In the genomic region with DNA sequence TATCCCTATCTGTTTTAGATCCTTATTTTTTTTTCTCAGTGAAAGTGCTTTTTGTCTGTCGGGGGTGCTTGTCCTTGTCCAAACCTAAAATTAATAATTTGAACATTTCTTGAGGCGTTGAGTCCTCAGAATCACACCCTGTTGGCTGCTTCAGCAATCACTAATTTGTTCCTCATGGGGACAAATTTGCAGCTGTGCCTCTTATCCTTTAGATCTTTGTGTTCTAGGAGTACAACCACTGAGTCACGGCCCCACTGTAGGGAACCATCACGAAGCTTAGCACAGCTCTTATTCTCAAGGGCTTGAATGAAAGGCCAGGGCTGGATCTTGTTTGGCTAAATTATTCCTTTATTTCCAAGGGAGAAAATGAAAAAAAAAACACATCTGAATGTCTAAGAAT, we compare ENCODE assay signal across 10 mouse cellular contexts.
"Had no signal": no experiment of that assay in that cellular context is flagged by ENCODE, and none has a peak within 500 bp of the region (broad histone marks: within the 10 kb centered on the region; RNA-seq: fewer than 3 reads in every experiment).

No protein-coding gene starts in this region.

- H3K27ac ChIP-seq: kidney, embryonic 15.5 days; limb, embryonic 13.5 days; liver, embryonic 14.5 days; midbrain, embryonic 12.5 days; neural tube, embryonic 15.5 days; stomach, embryonic 15.5 days had no signal

- H3K27me3 ChIP-seq: kidney, embryonic 15.5 days; limb, embryonic 13.5 days; midbrain, embryonic 12.5 days; neural tube, embryonic 15.5 days; stomach, embryonic 15.5 days had no signal

- H3K4me2 ChIP-seq: kidney, embryonic 15.5 days; limb, embryonic 13.5 days; midbrain, embryonic 12.5 days; neural tube, embryonic 15.5 days; stomach, embryonic 15.5 days had no signal

- DNase-seq: kidney, postnatal 14 days; lung, adult 18-20 months; right cerebral cortex, postnatal 4 days; thymus, postnatal 36 days had no signal

- H3K9ac ChIP-seq: kidney, embryonic 15.5 days; limb, embryonic 13.5 days; liver, embryonic 14.5 days; midbrain, embryonic 12.5 days; neural tube, embryonic 15.5 days; stomach, embryonic 15.5 days had no signal

- H3K4me1 ChIP-seq: kidney, embryonic 15.5 days; limb, embryonic 13.5 days; midbrain, embryonic 12.5 days; neural tube, embryonic 15.5 days; stomach, embryonic 15.5 days had no signal

- H3K9me3 ChIP-seq: kidney, embryonic 15.5 days; limb, embryonic 13.5 days; midbrain, embryonic 12.5 days; neural tube, embryonic 15.5 days; stomach, embryonic 15.5 days had no signal

- H3K4me3 ChIP-seq: kidney, embryonic 15.5 days; limb, embryonic 13.5 days; midbrain, embryonic 12.5 days; neural tube, embryonic 15.5 days; stomach, embryonic 15.5 days had no signal

- H3K36me3 ChIP-seq: kidney, embryonic 15.5 days; limb, embryonic 13.5 days; midbrain, embryonic 12.5 days; neural tube, embryonic 15.5 days; stomach, embryonic 15.5 days had no signal
